Mouse (Mus musculus) telencephalon, adult 2 months (tissue): ENCODE results near the gene Ap3s2.

Source experiments
- DNase-seq: peaks from one replicate; pipeline ENCODE4 v3.0.0-alpha.2; 2011; ENCODE audit warnings: low read depth, low spot score

The Ap3s2 gene

DNA sequence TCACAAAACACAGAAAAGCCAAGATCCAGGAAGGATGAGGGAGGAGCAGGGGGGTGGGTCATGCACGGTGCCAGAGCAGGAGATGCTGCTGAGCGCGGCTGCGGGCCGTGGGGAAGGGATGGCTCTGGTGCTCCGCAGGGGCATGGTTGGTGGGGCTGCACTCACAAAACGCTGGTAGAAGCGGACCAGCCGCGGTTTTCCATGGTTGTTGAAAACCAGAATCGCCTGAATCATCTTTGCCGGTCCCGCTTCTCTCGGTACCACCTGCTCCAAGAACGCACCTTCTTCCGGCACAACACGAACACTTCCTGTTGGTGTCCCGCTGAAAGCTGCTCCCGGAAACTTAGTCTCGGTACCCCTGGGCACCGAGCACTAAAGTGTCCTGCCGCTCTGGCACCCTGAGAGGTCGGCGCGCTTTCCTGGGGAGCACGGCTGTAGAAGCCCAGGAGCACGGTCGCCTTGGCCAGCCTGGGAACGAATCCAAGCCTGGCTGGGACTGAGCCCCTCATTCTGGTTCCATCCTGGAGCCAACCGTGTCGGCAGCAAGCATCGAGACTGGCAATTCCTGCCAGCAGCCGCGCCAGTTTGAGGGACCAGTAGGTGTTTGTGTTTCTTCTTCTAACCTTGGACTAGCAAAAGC lies at the start of gene Ap3s2:
TSS of gene Ap3s2 (minus strand) at position 306 of the 640 bp plus-strand sequence.
- peak; percentile 90 for DNase-seq

DNA sequence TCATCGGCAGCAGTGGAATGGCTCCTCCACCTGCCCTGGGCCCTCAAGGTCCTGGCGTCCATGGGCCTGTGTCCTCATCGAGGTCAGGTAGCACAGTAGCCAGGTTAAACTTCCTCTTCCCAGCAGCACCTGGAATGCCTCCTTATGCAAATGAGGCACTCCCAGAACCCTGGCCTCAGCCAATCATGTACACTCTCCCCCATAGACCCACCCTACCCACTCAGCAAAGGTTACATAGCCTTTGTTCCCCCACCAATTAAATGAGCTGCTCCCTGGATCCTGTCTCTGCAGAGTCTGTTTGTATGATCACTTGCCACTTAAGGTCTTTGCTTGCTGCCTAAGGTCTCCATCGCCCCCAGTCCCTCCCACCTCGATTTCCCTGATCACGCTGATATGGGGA lies 47.9 kb upstream of the Ap3s2 start:
- DNase-seq: no peak

DNA sequence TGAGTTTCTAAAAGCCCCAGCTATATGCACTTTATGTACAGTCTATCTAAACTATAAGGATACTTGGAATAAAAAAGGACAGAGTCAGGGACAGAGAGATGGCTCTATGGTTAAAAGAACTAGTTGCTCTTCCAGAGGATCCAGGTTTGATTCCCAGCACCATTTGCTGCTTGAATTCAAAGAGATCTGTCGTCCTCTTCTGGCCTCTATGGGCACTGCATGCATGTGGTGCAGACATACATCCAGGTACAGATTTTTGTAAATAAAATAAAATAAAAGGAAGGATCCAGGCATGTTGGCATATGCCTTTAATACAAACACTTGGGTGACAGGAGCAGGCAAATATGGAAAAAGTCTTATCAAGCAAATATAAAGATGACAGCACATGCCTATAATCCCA lies 41.2 kb upstream of the Ap3s2 start:
- no peak for DNase-seq

DNA sequence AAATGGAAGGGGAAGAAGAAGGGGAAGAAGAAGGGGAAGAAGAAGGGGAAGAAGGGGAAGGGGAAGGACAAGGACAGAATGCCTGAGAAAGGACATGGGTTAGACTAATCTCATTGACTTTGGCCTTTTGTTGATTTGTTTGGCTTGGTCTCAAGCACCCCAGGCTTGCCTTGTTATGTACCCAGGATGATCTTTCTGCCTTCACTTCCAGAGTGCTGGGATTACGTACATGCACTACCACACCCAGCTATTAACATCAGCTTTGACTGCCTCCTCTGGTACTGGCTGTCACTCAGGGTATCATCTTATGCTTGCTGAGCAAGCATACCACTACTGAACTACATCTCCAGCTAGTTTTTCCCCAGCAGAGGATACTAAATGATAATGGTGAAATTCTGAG lies 35.7 kb upstream of the Ap3s2 start:
- no peak for DNase-seq

DNA sequence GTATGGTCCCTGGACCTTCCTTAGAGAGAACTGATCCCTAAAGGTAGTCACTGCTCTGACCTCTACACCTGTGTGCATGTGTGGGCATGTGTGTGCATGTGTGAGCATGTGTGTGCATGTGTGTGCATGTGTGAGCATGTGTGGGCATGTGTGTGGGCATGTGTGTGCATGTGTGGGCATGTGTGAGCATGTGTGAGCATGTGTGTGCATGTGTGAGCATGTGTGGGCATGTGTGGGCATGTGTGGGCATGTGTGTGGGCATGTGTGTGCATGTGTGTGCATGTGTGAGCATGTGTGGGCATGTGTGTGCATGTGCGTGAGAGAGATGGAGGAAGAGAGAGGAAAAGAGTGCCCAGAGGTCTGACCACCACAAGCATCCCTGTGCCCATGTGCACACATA lies 34.4 kb upstream of the Ap3s2 start:
- no peak for DNase-seq

DNA sequence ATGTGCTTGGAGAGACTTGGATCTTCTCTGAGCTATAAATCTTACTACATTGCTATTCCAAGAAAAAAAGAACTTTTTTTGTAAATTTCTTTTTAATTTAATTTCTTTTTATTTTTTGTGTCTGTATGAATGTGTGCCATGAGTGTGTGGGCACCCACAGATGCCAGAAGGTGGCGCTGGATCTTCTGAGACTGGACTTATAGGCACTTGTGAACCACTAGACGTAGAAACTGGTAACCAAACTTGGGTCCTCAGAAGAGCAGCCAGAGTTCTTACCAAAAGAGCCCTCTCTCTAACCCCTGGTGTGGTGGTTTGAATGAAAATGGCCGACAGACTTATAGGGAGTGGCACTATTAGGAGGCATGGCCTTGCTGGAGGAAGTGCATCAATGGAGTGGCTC lies 30.6 kb upstream of the Ap3s2 start:
- no peak for DNase-seq

DNA sequence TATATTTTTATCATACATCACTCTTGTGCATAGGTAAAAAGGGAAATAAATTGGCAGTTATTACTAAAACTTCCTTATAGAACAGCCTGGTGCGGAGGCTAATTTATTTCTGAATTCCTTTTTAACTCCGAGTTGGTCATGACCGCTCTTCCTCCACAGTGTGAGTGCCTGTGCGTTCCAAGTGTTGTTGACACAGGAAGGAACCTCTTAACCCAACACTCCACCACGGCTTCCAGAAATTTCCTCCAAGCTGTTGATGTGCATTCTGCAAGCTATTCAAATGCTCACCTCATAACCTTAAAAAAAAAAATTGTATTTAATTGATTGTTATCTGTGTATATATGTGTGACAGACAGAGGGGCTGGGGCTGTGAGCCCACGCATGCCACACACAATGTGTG lies 29.8 kb upstream of the Ap3s2 start:
- no peak for DNase-seq

DNA sequence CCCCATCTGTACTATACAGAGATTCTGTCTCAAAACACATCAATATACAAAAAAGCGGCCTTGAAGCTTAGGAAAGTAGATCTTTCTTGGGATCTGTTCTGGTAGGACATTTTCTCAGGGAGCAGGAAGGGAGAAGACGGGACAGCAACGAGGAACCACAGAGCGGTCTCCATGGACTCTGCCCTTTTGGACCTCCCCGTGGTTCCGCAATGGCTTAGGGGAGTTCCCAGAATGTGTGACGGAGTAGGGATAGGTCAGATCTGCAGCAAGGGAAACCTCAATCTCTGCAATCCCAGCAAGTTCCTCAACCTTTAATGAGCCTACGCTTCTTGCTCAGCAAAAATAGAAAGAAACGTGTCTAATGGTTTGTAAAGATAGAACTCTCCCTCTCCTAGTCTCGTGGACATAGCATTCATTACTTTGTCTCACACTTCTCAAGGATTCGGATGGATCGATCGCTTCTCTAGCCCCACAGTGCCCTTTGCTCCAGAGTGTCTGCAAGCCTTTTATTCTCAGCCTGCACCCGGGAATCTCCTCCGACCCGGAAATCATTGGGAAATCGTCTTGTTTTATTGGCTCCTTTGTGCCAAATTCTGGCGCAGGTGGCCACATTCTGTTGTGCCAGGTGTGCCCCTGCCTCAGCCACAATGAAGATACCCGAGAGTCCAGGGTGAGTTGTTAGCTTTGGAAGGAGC lies 15.2 kb upstream of the Ap3s2 start:
- DNase-seq: no peak

DNA sequence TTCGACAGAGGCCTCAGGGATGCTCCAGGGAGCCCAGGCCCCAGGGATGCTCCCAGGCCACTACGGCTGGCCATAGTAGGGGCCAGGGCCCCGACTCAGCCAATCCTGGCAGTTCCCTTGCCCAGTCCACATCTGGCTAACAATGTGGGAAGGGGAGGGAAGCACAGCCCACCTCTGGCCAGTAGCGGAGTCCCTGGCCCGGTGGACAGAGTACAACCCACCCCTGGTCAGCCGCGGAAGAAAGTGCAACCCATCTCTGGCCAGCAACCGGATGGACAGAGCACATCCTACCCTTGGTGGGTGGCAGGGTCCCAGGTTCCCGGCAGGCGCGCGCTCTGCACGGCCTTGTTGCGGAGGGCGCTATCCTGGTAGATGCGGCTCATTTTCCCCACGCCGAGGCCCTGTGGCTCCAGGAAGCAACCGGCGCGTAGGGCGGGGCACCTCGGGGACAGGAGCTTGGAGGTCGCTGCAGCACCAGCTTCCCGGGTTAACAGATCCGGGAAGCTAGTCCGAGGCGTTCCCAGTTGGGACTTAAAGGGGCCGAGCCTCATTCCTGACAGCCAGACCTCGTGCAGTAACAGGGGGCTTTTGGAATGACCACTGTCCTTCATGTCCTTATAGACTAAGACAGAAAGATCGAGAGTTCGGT lies 14.5 kb upstream of the Ap3s2 start, which contains the start of gene Arpin:
TSS of gene Arpin (minus strand) at position 498 of the 649 bp plus-strand sequence.
- no peak for DNase-seq

DNA sequence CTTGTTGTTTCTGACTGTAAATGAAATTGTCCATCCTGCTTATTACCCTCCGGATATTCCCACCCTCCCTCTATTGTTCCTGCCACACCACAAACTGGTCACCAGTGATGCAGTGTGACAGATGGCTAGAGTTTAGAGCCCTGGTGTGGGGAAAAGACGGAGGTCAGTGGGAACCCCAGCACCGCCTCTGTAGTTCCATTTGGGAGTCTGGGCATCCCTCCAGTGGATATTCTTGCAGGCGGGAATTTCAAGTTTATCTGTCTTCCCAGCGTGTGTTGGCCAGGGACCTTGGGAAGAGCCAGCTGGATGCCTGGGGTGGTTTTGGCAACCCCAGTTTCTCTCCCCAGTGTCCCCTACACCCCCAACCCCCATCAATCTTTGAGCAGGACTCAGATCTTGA lies 14.0 kb upstream of the Ap3s2 start:
- DNase-seq: no peak

DNA sequence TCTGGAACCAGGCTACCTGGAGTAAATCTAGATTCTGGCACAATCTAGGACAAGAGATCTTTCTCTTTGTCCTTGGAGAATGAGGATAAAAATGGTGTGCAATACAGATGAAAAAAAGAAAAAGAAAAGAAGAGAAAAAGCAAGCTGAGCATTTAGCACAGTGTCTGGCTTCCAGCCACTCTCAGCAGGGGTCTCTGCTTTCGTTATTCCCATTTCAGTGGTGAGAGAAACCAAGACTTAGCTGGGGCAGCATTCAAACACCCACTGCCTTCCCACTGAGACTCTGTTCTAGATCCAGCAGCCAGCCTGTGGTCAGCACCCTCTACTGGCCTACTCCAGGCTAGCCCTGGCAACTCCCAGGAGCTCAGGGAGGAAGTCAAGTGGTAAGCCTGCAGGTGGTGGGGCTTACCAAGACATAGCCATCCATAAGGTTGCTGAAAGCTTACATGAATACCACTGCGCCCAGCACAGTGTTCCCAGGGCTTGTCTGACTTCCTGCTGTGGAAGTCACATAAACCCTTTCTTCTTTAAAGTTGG lies 8.1 kb upstream of the Ap3s2 start:
- DNase-seq: no peak

DNA sequence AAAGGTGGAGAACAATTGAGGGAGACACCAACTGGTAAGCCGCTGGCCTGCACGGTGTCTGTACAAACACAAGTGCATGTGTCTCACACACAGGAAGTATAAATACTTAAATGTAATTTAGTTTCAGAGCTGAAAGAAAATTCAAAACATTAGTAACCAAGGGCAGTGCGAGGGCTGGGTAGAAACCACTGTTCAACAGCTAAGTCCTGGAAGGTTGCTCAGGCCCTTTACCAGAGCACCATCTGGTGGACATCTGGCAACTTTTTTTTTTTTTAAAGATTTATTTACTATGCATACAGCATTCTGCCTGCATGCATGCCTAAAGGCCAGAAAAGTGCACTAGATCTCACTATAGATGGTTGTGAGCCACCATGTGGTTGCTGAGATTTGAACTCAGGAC lies 5.9 kb downstream of the Ap3s2 start:
- DNase-seq: no peak

DNA sequence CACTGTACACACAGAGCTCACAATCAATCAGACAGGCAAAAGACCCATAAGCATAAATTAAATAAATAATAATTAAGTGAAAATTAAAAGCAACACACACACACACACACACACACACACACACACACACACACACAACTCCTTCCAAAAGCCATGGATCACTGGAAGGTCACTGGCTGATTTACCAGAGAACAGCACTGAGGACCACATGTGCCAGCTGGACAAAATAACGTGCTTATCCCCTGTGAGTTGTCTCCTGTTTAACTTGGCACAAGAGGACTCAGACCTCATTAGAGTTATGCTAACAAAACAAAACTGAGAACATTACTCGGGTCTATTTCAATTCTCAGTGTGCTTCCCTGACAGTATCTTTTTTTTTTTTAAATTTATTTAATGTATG lies 13.1 kb downstream of the Ap3s2 start:
- no peak for DNase-seq

DNA sequence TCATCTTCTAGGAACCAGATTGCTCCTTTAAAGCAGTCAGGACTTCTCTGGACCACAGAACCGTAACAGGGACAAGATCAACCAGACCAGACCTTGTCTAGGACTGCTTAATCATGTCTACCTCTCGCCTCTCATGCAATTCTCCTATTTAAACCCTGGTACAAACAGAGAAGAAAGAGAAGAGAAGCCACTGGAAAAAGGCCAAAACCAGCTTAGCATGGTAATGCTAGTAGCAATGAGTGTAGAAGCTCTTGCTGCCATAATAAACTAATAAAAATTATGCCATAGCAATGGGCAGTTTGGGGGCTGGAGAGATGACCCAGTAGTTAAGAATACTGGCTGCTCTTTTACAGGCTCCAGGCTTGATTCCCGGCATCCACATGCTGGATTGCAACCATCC lies 13.5 kb downstream of the Ap3s2 start:
- DNase-seq: no peak

DNA sequence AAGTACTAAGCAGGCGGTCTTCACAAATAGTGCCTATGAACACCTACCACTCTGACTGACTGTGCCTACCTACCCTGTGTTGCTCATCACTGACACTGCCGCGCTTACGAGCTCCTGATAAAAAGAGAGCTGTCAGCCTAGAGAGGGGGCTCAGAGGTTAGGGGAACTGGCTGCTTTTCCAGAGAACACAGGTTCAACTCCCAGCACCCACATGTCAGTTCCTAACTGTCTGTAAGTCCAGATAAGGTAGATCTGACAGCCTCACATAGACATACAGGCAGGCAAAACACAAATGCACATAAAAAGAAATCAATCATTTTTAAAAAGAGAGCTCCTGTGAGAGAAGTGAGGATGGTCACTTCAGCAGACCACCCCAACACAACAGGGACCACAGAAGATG lies 15.3 kb downstream of the Ap3s2 start:
- DNase-seq: no peak

DNA sequence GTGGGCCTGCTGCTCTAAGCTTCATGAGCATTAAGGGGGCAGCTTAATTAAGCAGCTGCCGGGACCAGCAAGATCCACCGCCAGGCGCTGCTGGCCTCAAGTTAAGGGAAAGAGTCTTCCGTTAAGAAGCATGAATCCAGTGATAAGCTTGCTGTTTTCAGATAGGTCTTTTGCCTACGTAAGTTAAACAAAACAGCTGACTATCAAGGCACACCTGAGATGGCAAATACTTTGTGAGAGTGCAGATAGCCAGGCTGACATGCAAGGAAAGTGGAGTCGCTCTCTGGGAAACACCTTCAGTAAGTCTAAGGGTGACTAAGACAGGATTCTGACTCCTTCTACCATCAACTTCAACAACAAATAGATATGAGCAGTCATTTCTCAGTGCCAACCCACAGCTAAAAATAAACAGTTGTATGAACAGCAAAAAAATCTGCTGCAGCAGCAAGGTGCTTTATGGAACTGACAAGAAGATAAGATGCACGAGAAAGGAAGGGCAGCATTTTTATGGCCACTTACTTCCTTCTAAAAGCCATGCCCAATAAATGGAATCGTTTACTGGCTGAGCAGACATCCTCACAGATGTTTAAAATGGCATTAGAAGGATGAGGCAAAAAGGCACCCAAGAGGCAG lies 17.2 kb downstream of the Ap3s2 start:
- DNase-seq: no peak

DNA sequence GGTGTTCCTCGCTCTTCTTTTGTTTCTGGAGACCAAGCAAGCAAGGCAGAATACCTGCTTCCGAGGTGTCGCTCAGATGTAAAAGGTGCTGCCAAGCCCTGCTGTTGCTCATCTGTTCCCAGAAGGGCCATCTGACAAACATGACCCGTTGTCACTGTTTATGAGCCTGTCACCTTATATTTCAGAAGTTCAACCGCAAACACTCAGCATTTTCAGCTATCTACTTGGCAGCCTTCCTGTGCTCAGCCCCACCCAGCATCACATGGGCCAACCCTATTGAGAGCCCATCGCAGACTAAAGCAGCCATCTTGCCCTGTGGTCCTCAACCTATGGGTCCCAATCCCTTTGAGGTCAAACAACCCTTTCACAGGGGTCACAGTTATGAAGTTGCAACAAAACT lies 19.7 kb downstream of the Ap3s2 start:
- DNase-seq: no peak

DNA sequence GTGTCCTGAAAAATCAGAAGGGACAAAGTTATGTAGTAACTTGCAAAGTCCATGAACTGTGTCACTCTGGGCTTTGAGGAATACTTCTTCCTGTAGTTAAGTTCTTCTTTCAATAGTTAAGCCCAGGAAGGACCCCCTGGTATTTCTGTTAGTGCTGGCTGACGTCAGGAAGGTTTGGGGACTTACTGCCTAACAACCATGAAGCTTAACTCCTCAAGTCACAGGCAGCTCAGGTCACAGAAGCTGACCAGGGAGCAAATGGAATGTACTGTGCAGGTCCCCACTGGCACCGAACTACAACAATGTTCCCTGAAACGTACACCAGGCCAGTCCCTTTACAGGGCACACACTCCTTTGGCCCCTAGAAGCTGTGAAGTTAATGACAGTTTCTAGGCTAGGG lies 25.2 kb downstream of the Ap3s2 start:
- no peak for DNase-seq

DNA sequence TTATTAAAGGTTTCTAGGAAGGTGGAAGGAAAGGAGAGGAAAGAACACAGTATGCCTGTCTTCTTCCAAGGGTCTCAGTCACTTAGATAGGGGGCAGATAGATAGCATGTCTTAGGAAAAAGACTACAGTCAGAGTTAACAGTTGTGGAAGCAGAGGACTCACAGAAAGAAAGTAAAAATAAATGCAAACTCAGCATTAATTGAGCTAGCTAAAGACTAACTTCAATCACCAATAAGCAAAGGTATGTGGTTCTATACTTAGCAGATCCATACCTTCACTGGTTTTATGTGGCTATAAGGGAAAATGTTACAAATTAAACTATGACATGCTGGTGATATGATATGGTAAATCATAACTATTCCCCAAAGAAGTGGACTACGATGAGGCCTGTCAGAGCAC lies 25.7 kb downstream of the Ap3s2 start:
- DNase-seq: no peak

DNA sequence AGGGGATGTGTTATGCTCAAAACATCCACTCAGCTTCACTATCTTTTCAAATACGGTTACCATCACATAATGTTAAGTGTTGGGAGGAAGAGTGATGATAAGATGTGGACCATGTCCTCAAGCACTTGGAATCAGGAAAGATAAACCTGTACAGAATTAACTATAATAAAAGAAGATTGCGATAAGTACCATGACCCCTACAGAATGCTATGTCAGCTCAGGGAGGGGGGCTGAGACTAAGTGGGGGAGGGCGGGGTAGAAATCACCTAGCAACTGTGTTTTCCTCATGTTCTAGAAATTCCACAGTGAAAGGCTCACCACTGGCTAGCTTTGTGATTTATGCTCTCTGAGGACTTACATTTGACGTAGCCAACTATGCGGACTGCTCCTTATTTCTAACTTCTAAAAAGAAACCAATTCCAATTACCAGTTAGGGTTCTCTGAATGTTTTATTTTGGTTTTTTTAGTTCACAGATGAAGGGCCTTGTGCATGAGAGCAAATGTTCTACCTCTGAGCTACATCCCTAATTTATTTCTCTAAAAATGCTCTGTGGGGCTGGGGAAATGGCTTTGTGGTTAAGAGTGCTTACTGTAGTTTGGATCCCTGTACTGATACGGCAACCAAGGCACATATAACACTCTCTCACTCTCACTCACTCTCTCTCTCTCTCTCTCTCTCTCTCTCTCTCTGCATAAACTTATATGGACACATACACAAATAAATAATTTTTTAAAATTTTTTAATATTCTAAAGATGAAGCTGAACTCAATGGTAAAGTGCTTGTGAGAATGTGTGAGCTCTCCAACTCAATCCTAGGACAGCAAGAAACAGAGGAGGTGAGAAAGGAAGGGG lies 27.6 kb downstream of the Ap3s2 start:
- DNase-seq: no peak

DNA sequence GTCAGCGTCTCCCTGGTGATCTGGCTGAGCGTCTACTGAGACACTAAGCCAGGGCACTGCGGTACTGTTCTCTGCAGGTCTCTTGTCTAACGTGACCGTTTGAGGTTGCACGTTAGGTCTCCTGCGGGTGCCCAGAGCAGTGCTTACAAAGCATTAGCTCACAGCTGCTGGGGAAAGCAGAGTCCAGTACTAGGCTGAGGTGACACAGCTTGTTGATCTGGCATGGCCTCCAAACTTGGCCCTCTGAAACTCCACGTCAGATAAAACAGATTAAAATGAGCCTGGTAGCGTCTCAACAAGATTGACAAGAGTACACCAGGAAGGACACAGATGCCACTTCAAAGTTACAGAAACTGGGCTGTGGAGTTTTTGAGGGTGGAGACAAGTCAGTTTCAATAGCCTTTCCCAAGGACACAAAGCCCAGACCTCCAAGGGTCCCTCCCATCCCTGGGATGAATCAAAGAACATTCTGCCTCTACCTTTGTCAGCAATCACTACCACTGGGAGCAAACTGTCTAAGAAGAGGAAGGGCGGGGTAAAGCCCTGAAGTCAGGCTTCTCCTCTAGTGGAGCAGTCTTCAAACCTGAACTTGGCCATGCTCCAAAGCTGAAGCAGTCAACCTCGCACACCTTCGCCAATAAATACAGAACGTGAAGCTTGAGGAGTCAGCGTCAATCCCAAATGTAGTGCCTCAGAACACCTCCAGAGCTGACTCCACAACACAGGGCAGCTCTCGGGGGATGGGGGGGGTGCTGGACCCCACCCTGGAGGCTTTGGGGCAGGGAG lies 29.8 kb downstream of the Ap3s2 start:
- DNase-seq: no peak
